Mouse (Mus musculus) kidney, adult 2 months (tissue): ENCODE results near the gene Abcb9.

Source experiments
- CTCF ChIP-seq: fragments of 200-500 bp; conservative IDR thresholded peaks from 2 replicates; pipeline ENCODE4 v1.5.1; 2011; ENCODE audit warnings: low read depth, mild to moderate bottlenecking, control low read depth, low read length, moderate library complexity, mixed read lengths; ENCODE audit not compliant: insufficient read depth, insufficient read length
- POLR2A ChIP-seq: fragments of 200-500 bp; IDR thresholded peaks from one replicate; pipeline ENCODE4 v1.6.1; 2011; ENCODE audit warnings: low read depth, low read length, control low read depth

- no peak for TF ChIP-seq POLR2A
- TF ChIP-seq CTCF: no peak
Measured at GRCm38 (mm10) chr5:124036836-124037235, 58.8 kb downstream of the Abcb9 start.
